Mouse (Mus musculus) brain, adult 2 months (tissue): ENCODE results near the gene Rsph1.

Source experiments
- DNase-seq: peaks from one replicate; pipeline ENCODE4 v3.0.0; 2011; ENCODE audit warnings: low read depth, low spot score

Gene Rsph1

GRCm38 (mm10) chr17:31258310-31258865 is 18.8 kb downstream of the Rsph1 start:
- DNase-seq = no peak

- DNase-seq = no peak
These were observed 19.3 kb downstream of the Rsph1 start for GRCm38 (mm10) chr17:31257898-31258297.

- no peak for DNase-seq
These were observed 20.0 kb downstream of the Rsph1 start for GRCm38 (mm10) chr17:31257149-31257548.

- DNase-seq = peak; percentile 94
These were observed 22.7 kb downstream of the Rsph1 start for GRCm38 (mm10) chr17:31254463-31254931.

GRCm38 (mm10) chr17:31253951-31254350 is 23.2 kb downstream of the Rsph1 start:
- DNase-seq = no peak

- no peak for DNase-seq
These were observed 30.0 kb downstream of the Rsph1 start for GRCm38 (mm10) chr17:31247144-31247543.

GRCm38 (mm10) chr17:31245321-31245720 is 31.9 kb downstream of the Rsph1 start:
- no peak for DNase-seq

GRCm38 (mm10) chr17:31242764-31243163 is 34.4 kb downstream of the Rsph1 start:
- no peak for DNase-seq

GRCm38 (mm10) chr17:31241156-31241555 is 36.0 kb downstream of the Rsph1 start:
- no peak for DNase-seq

- no peak for DNase-seq
These were observed 38.8 kb downstream of the Rsph1 start for GRCm38 (mm10) chr17:31238234-31239020.

- no peak for DNase-seq
These were observed 41.3 kb downstream of the Rsph1 start for GRCm38 (mm10) chr17:31235915-31236314.

- DNase-seq = peak; percentile 15
These were observed 44.8 kb downstream of the Rsph1 start for GRCm38 (mm10) chr17:31232251-31233010.

GRCm38 (mm10) chr17:31231780-31232179 is 45.4 kb downstream of the Rsph1 start:
- DNase-seq = no peak

GRCm38 (mm10) chr17:31226931-31227330 is 50.3 kb downstream of the Rsph1 start:
- DNase-seq = no peak

GRCm38 (mm10) chr17:31226368-31226767 is 50.8 kb downstream of the Rsph1 start:
- peak; percentile 29 for DNase-seq

GRCm38 (mm10) chr17:31224591-31224990 is 52.6 kb downstream of the Rsph1 start:
- no peak for DNase-seq

- DNase-seq = no peak
These were observed 53.3 kb downstream of the Rsph1 start for GRCm38 (mm10) chr17:31223835-31224234.

- no peak for DNase-seq
These were observed 54.3 kb downstream of the Rsph1 start for GRCm38 (mm10) chr17:31222810-31223310.

- peak; percentile 7 for DNase-seq
These were observed 60.9 kb downstream of the Rsph1 start for GRCm38 (mm10) chr17:31216068-31216955.

- DNase-seq = no peak
These were observed 65.3 kb downstream of the Rsph1 start for GRCm38 (mm10) chr17:31211881-31212280.

- no peak for DNase-seq
These were observed 66.9 kb downstream of the Rsph1 start for GRCm38 (mm10) chr17:31210299-31210698.
